Mouse (Mus musculus) gastrocnemius, postnatal 10 days (tissue): ENCODE results near the gene Aif1. TPM values are rescaled to one million over a fixed set of nuclear protein-coding genes. Genes with fewer than 3 reads are reported as not detected.

Experiments used
- microRNA-seq, 2 experiments: library from miRNA; unstranded; fragments of <30 nt; microRNA quantifications; one replicate each; pipeline ENCODE4 v1.2.0; 2021
- total RNA-seq, 2 experiments: library from RNA; stranded (reverse); gene quantifications; 2 replicates each; pipeline ENCODE4 v1.2.3; 2021

The Aif1 gene
- total RNA-seq, 2 experiments from 2014 or later: 2.4 to 2.6 TPM

Small RNA genes within 50 kb of the gene (microRNA-seq; reads per million reads assigned to microRNA genes)
- gene Mir6973a: 0 reads per million in 2 experiments
- gene Mir6974: 0 reads per million in 2 experiments

Other genes with a start within 250 kb of the Aif1 start
- gene Neu1, start 244.8 kb downstream of the Aif1 start, total RNA-seq: 1 to 10 TPM; 8.3 to 8.9 TPM
- gene Hspa1b, start 216.8 kb downstream of the Aif1 start, total RNA-seq: 1 to 10 TPM; 2.2 to 4.3 TPM
- not detected for gene Gm20481, start 206.2 kb downstream of the Aif1 start, total RNA-seq
- gene Hspa1a, start 203.9 kb downstream of the Aif1 start, total RNA-seq: 1 to 10 TPM; 3.8 to 6.4 TPM
- 1 to 10 TPM; 6.2 to 9.9 TPM for gene Hspa1l, start 203.4 kb downstream of the Aif1 start, total RNA-seq
- gene Lsm2, start 194.2 kb downstream of the Aif1 start, total RNA-seq: 10 to 100 TPM; 24.7 to 28.2 TPM
- 10 to 100 TPM; 31.4 to 40.7 TPM for gene Vars, start 175.1 kb downstream of the Aif1 start, total RNA-seq
- 1 to 10 TPM; 2.0 to 2.5 TPM for gene Vwa7, start 159.5 kb downstream of the Aif1 start, total RNA-seq
- 1 to 10 TPM; 2.8 to 3.1 TPM for gene Sapcd1, start 148.1 kb downstream of the Aif1 start, total RNA-seq
- gene Msh5, start 129.3 kb downstream of the Aif1 start, total RNA-seq: 1 to 10 TPM; 1.5 to 3.5 TPM
- gene Clic1, start 126.1 kb downstream of the Aif1 start, total RNA-seq: 10 to 100 TPM; 39.2 to 50.5 TPM
- 10 to 100 TPM; 45.3 to 51.9 TPM for gene Ddah2, start 117.0 kb downstream of the Aif1 start, total RNA-seq
- gene Ly6g6c, start 110.7 kb downstream of the Aif1 start, total RNA-seq: not detected
- under 1 TPM in 1 of 2 experiments, not detected in 1; 0.20 TPM for gene Mpig6b, start 109.9 kb downstream of the Aif1 start, total RNA-seq
- gene Ly6g6e, start 99.2 kb downstream of the Aif1 start, total RNA-seq: not detected
- under 1 TPM in 1 of 2 experiments, not detected in 1; 0.97 TPM for gene Ly6g6d, start 98.0 kb downstream of the Aif1 start, total RNA-seq
- under 1 TPM in 1 of 2 experiments, not detected in 1; 0.23 TPM for gene Ly6g6f, start 90.5 kb downstream of the Aif1 start, total RNA-seq
- gene Abhd16a, start 86.8 kb downstream of the Aif1 start, total RNA-seq: 10 to 100 TPM; 59.1 to 65.0 TPM
- not detected for gene Ly6g5c, start 67.8 kb downstream of the Aif1 start, total RNA-seq
- under 1 TPM in 1 of 2 experiments, not detected in 1; 0.34 TPM for gene Ly6g5b, start 60.6 kb downstream of the Aif1 start, total RNA-seq
- 1 to 10 TPM; 4.9 to 6.3 TPM for gene Gpank1, start 54.6 kb downstream of the Aif1 start, total RNA-seq
- gene Csnk2b, start 54.0 kb downstream of the Aif1 start, total RNA-seq: 100 to 1,000 TPM; 165 to 166 TPM
- 10 to 100 TPM; 11.8 to 18.8 TPM for gene D17H6S53E, start 49.7 kb downstream of the Aif1 start, total RNA-seq
- not detected for gene Apom, start 44.0 kb downstream of the Aif1 start, total RNA-seq
- gene Bag6, start 40.9 kb downstream of the Aif1 start, total RNA-seq: 100 to 1,000 TPM; 217 to 220 TPM
- gene Prrc2a, start 11.2 kb downstream of the Aif1 start, total RNA-seq: 100 to 1,000 TPM; 128 to 149 TPM
- gene Lst1, start 12.4 kb upstream of the Aif1 start, total RNA-seq: 1 to 10 TPM; 4.6 to 5.3 TPM
- under 1 TPM; 0.68 to 0.75 TPM for gene Ltb, start 18.4 kb upstream of the Aif1 start, total RNA-seq
- gene Tnf, start 25.9 kb upstream of the Aif1 start, total RNA-seq: under 1 TPM; 0.23 to 0.99 TPM
- gene Lta, start 29.3 kb upstream of the Aif1 start, total RNA-seq: under 1 TPM in 1 of 2 experiments, not detected in 1; 0.16 TPM
- not detected for gene Gm16181, start 44.8 kb upstream of the Aif1 start, total RNA-seq
- gene Atp6v1g2, start 57.6 kb upstream of the Aif1 start, total RNA-seq: 1 to 10 TPM; 2.1 to 3.3 TPM
- gene Nfkbil1, start 59.7 kb upstream of the Aif1 start, total RNA-seq: 10 to 100 TPM in 1 of 2 experiments, 1 to 10 TPM in 1; 9.9 to 11.1 TPM
- gene Ddx39b, start 65.7 kb upstream of the Aif1 start, total RNA-seq: 100 to 1,000 TPM; 147 to 169 TPM
- gene H2-D1, start 86.7 kb upstream of the Aif1 start, total RNA-seq: 10 to 100 TPM; 39.3 to 47.2 TPM
- gene H2-Q1, start 144.3 kb upstream of the Aif1 start, total RNA-seq: under 1 TPM; 0.23 to 0.70 TPM
- under 1 TPM; 0.34 to 0.45 TPM for gene H2-Q2, start 166.2 kb upstream of the Aif1 start, total RNA-seq
- gene H2-Q4, start 203.5 kb upstream of the Aif1 start, total RNA-seq: 1 to 10 TPM; 5.1 to 6.0 TPM
- gene H2-Q6, start 248.8 kb upstream of the Aif1 start, total RNA-seq: under 1 TPM in 1 of 2 experiments, not detected in 1; 0.43 TPM